In the genomic region with DNA sequence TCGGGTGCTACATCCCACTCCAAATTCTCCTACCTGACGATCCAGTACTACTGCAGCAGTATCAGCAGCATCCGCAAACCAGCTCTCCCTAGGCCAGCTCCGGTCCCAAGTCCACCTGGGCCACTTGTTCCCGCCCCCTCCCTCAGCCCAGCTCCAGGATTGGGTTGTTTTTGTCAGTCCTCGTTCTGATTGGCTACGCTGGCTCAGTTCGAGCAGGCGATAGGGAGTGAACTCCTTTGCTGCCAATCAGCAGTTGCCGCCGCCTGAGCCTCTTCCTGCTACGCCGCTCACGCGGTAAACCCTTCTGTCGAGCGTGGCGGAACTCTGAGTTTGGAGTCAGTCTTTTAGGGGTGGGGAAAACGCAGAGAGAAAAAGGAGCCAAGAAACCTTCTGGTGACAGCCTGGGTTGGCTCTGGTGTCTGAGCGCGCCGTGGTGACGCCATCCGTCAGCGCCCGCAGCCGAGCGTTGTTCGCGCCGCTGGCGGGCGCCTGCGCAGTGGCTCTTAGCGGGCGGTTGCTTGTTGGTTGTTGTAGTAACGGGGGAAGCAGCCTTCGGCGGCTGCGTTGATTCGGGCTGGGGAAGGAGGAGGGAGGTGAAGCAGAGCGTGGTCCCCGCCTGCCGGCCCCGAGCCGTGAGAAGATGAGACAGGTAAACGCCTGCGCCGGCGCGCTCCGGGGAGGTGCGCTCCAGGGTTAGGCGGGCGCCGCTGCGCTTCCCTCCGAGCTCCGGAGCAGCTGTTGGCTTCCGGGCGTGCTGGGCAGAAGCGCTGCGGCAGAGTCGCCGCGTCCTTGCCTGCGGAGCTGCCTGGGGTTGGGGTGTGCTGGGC, we compare ENCODE assay signal across 8 mouse cellular contexts. TPM values are rescaled to one million over a fixed set of nuclear protein-coding genes. Genes with fewer than 3 reads are reported as not detected.
DNase-seq lines count a peak whose midpoint lies in the region; ATAC-seq and TF ChIP-seq lines count a peak whose summit lies in the region.

A gene (minus strand): TSS at position 113 of the 827 bp plus-strand sequence.
A gene (plus strand): TSS at position 222 of the 827 bp plus-strand sequence.

- peaks cover 0 to 4% of the 10 kb centered on the region in 2 experiments; a peak in 2 of 4 replicates for H3K4me1 ChIP-seq in MEL (ENCODE audit: control insufficient read depth in 1 of 2, insufficient read depth in 2 of 2, low read length in 2 of 2)
- H3K4me1 ChIP-seq in cerebellum, adult 2 months (ENCODE audit: control insufficient read depth, insufficient read depth, low read length), result no peaks in the 10 kb centered on the region; the same call in 1 of the 2 replicates
- H3K4me1 ChIP-seq in forebrain, postnatal 0 days (ENCODE audit: insufficient read depth), result peaks cover 3% of the 10 kb centered on the region; the same call in 1 of the 2 replicates
- peaks cover 26% of the 10 kb centered on the region for H3K4me1 ChIP-seq in lung, embryonic 15.5 days

- H3K9ac ChIP-seq in MEL (ENCODE audit: control insufficient read depth, low read depth, low read length, poor library complexity, severe bottlenecking), result peak within 1 kb of the TSS; percentile 87
- H3K9ac ChIP-seq in forebrain, postnatal 0 days, result peak within 1 kb of the TSS; percentile 70
- H3K9ac ChIP-seq in lung, embryonic 15.5 days, result peak within 1 kb of the TSS; percentile 70

- no peak for TF ChIP-seq EP300 in MEL (IDR thresholded peaks at IDR 0.05; ENCODE audit: low read depth in 1 of 2, low read length in 2 of 2)

- H3K4me2 ChIP-seq in forebrain, postnatal 0 days (ENCODE audit: low read depth), result peak within 1 kb of the TSS; percentile 71
- peak within 1 kb of the TSS; percentile 84 for H3K4me2 ChIP-seq in lung, embryonic 15.5 days

- no peak for TF ChIP-seq CTCF in MEL (IDR thresholded peaks at IDR 0.05 in 2 of 3, conservative IDR thresholded peaks at IDR 0.05 in 1 of 3; ENCODE audit: control insufficient read depth in 1 of 3, insufficient read depth in 1 of 3, low read depth in 2 of 3, low read length in 3 of 3, poor library complexity in 1 of 3, severe bottlenecking in 1 of 3)
- TF ChIP-seq CTCF in cerebellum, adult 2 months (IDR thresholded peaks at IDR 0.05; ENCODE audit: borderline replicate concordance, insufficient read depth, low read depth, low read length), result no peak
- 0 out of 2 replicates have a peak, but pooled peaks have one; percentile 1 for TF ChIP-seq CTCF in forebrain, postnatal 0 days (IDR thresholded peaks at IDR 0.05; ENCODE audit: low read depth)

- WGBS in cerebellum, adult 2 months, result under 1% methylated on average over 67 of the region's 67 CpGs
- WGBS in forebrain, postnatal 0 days, result 2% methylated on average over 67 of the region's 67 CpGs
- WGBS in lung, embryonic 15.5 days, result under 1% methylated on average over 63 of the region's 67 CpGs

- no peaks in the 10 kb centered on the region for H3K27me3 ChIP-seq in MEL (ENCODE audit: control insufficient read depth in 1 of 2, insufficient read depth in 2 of 2, low read length in 2 of 2)
- H3K27me3 ChIP-seq in cerebellum, adult 2 months (ENCODE audit: control insufficient read depth, insufficient read depth, low read length), result no peaks in the 10 kb centered on the region
- no peaks in the 10 kb centered on the region for H3K27me3 ChIP-seq in forebrain, postnatal 0 days (ENCODE audit: insufficient read depth, low read length)
- no peaks in the 10 kb centered on the region for H3K27me3 ChIP-seq in lung, embryonic 15.5 days

- peak; percentile 98 for ATAC-seq in forebrain, postnatal 0 days
- ATAC-seq in lung, embryonic 15.5 days (ENCODE audit: borderline replicate concordance, extremely low read depth, low FRiP score, low TSS enrichment), result peak; percentile 98

- peaks cover 0 to 16% of the 10 kb centered on the region in 2 experiments; a peak in 2 of 4 replicates for H3K36me3 ChIP-seq in MEL (ENCODE audit: control insufficient read depth in 1 of 2, insufficient read depth in 2 of 2, low read length in 2 of 2)
- peaks cover 19% of the 10 kb centered on the region for H3K36me3 ChIP-seq in forebrain, postnatal 0 days (ENCODE audit: insufficient read depth)
- peaks cover 24% of the 10 kb centered on the region; the same call in 1 of the 2 replicates for H3K36me3 ChIP-seq in lung, embryonic 15.5 days

- no peaks in the 10 kb centered on the region for H3K9me3 ChIP-seq in MEL (replicated peaks; ENCODE audit: insufficient read depth, low read length)
- H3K9me3 ChIP-seq in forebrain, postnatal 0 days (ENCODE audit: low read length), result no peaks in the 10 kb centered on the region
- H3K9me3 ChIP-seq in lung, embryonic 15.5 days, result no peaks in the 10 kb centered on the region

- peaks cover 12% of the 10 kb centered on the region for H3K79me2 ChIP-seq in MEL (ENCODE audit: control insufficient read depth, insufficient read depth, low read length, poor library complexity)

- peak; percentile 47 to 81; a peak in 3 of 4 replicates for TF ChIP-seq POLR2A in MEL (IDR thresholded peaks at IDR 0.05; ENCODE audit: control insufficient read depth in 1 of 2, insufficient read depth in 1 of 2, low read depth in 1 of 2, low read length in 2 of 2, poor library complexity in 1 of 2)
- peak; percentile 78; the same call in 1 of the 2 replicates for TF ChIP-seq POLR2A in cerebellum, adult 2 months (IDR thresholded peaks at IDR 0.05; ENCODE audit: borderline replicate concordance, insufficient read depth, low read length)

- peak within 1 kb of the TSS; percentile 98 for H3K27ac ChIP-seq in MEL (ENCODE audit: control insufficient read depth, low read depth, low read length)
- peak within 1 kb of the TSS; percentile 62 for H3K27ac ChIP-seq in cerebellum, adult 2 months (ENCODE audit: insufficient read depth, low read length)
- peak within 1 kb of the TSS; percentile 96 for H3K27ac ChIP-seq in forebrain, postnatal 0 days (ENCODE audit: low read depth, low read length)
- peak within 1 kb of the TSS; percentile 99 for H3K27ac ChIP-seq in lung, embryonic 15.5 days

- H3K4me3 ChIP-seq in MEL (ENCODE audit: control insufficient read depth in 1 of 2, insufficient read depth in 1 of 2, low read depth in 2 of 2, low read length in 2 of 2), result peak within 1 kb of the TSS; percentile 63 to 82
- H3K4me3 ChIP-seq in cerebellum, adult 2 months (replicated peaks; ENCODE audit: insufficient read depth, low read depth, low read length), result peak within 1 kb of the TSS; percentile 77
- H3K4me3 ChIP-seq in forebrain, postnatal 0 days (ENCODE audit: low read depth, low read length), result peak within 1 kb of the TSS; percentile 66
- peak within 1 kb of the TSS; percentile 91 for H3K4me3 ChIP-seq in lung, embryonic 15.5 days

- TF ChIP-seq RAD21 in MEL (IDR thresholded peaks at IDR 0.05; ENCODE audit: low read depth, low read length), result no peak

- DNase-seq in MEL (ENCODE audit: low read depth, low spot score), result peak; percentile 98
- peak; percentile 97 to 98 for DNase-seq in cerebellum, adult 2 months
- peak; percentile 99 for DNase-seq in forebrain, postnatal 0 days
- peak; percentile 95 for DNase-seq in heart, postnatal 4 days
- peak; percentile 95 for DNase-seq in layer of hippocampus, adult 8-10 months (ENCODE audit: low spot score in 2 of 2)
- DNase-seq in ovary, adult 18-20 months (ENCODE audit: low spot score), result peak; percentile 92
- DNase-seq in thymus, postnatal 0 days (ENCODE audit: low spot score), result peak; percentile 97

TF ChIP-seq in MEL, 35 proteins besides CTCF, POLR2A, EP300 and RAD21 (continues in another document):
- TF ChIP-seq TBP (IDR thresholded peaks at IDR 0.05; ENCODE audit: low read depth, low read length) (no peak; the same call in none of the 2 replicates), MYC (IDR thresholded peaks at IDR 0.05; ENCODE audit: low read depth, low read length) (no peak; the same call in 1 of the 2 replicates), NELFE (IDR thresholded peaks at IDR 0.05; ENCODE audit: low read depth, low read length) (peak; percentile 47), TCF12 (IDR thresholded peaks at IDR 0.05; ENCODE audit: low read depth, low read length) (peak; percentile 25; the same call in 1 of the 2 replicates), E2F4 (IDR thresholded peaks at IDR 0.05; ENCODE audit: borderline replicate concordance, low read depth, low read length) (peak; percentile 96), SIN3A (IDR thresholded peaks at IDR 0.05; ENCODE audit: low read length) (peak; percentile 78), HCFC1 (IDR thresholded peaks at IDR 0.05; ENCODE audit: low read depth, low read length) (peak; percentile 88), ZMIZ1 (IDR thresholded peaks at IDR 0.05; ENCODE audit: low read depth, low read length) (peak; percentile 50; the same call in 1 of the 2 replicates), GATA1 (IDR thresholded peaks at IDR 0.05; ENCODE audit: low read depth, low read length) (0 out of 2 replicates have a peak, but pooled peaks have one; percentile 10), TAL1 (IDR thresholded peaks at IDR 0.05; ENCODE audit: low read length) (no peak), MXI1 (IDR thresholded peaks at IDR 0.05; ENCODE audit: low read depth, low read length) (peak; percentile 85), NRF1 (IDR thresholded peaks at IDR 0.05; ENCODE audit: insufficient read depth, low read depth, low read length, poor library complexity, severe bottlenecking) (peak; percentile 91)

RNA-seq across cellular contexts. Expression of the first gene that starts in this region (rescaled TPM):
- total RNA-seq in MEL (2012; rRNA removed), result 46.0 and 55.6 TPM in 2 replicates
- 10 to 100 TPM in 1 of 2 experiments, not detected in 1; 76.3 TPM for polyA plus RNA-seq in MEL (2012; ENCODE audit: insufficient read depth in 1 of 2, insufficient read length in 2 of 2, low read depth in 1 of 2, low replicate concordance in 2 of 2, missing spikeins in 1 of 2)
- polyA plus RNA-seq in cerebellum, adult 2 months (2012; rRNA removed), result 100 and 107 TPM in 2 replicates
- total RNA-seq in forebrain, postnatal 0 days (2014; rRNA removed), result 68.1 and 75.4 TPM in 2 replicates
- polyA plus RNA-seq in forebrain, postnatal 0 days (2015; fragmentation: Nextera tagmentation; extraction: Ambion mirVana), result 118 TPM in 2 replicates
- total RNA-seq in heart, postnatal 4 days (2021), result 10 to 100 TPM; 15.2 to 19.0 TPM
- 10 to 100 TPM; 55.2 to 66.9 (median 62.7) TPM for total RNA-seq in layer of hippocampus, adult 8-10 months (2022)
- polyA plus RNA-seq in lung, embryonic 15.5 days (2015; fragmentation: Nextera tagmentation; extraction: Ambion mirVana), result 111 and 114 TPM in 2 replicates
- 83.8 and 92.9 TPM in 2 replicates for polyA plus RNA-seq in thymus, postnatal 0 days (2015; fragmentation: Nextera tagmentation; extraction: Ambion mirVana)

RNA-seq across cellular contexts. Expression of the second gene that starts in this region (rescaled TPM):
- 7.4 and 9.3 TPM in 2 replicates for total RNA-seq in MEL (2012; rRNA removed)
- polyA plus RNA-seq in MEL (2012; ENCODE audit: insufficient read depth in 1 of 2, insufficient read length in 2 of 2, low read depth in 1 of 2, low replicate concordance in 2 of 2, missing spikeins in 1 of 2), result 10 to 100 TPM in 1 of 2 experiments, not detected in 1; 18.5 TPM
- 88.4 and 93.0 TPM in 2 replicates for polyA plus RNA-seq in cerebellum, adult 2 months (2012; rRNA removed)
- total RNA-seq in forebrain, postnatal 0 days (2014; rRNA removed), result 13.2 and 17.5 TPM in 2 replicates
- 8.2 and 11.1 TPM in 2 replicates for polyA plus RNA-seq in forebrain, postnatal 0 days (2015; fragmentation: Nextera tagmentation; extraction: Ambion mirVana)
- 10 to 100 TPM; 16.8 to 17.9 TPM for total RNA-seq in heart, postnatal 4 days (2021)
- 10 to 100 TPM; 43.8 to 55.8 (median 51.1) TPM for total RNA-seq in layer of hippocampus, adult 8-10 months (2022)
- polyA plus RNA-seq in lung, embryonic 15.5 days (2015; fragmentation: Nextera tagmentation; extraction: Ambion mirVana), result 13.6 and 13.9 TPM in 2 replicates
- polyA plus RNA-seq in thymus, postnatal 0 days (2015; fragmentation: Nextera tagmentation; extraction: Ambion mirVana), result 8.7 and 10.6 TPM in 2 replicates

Comparison
In these comparisons a context has a peak if more than half of its experiments do, and no peak if none do; other contexts are left out.
1. Peak in every context shown above with its lines: DNase-seq, ATAC-seq, H3K4me3 ChIP-seq and H3K27ac ChIP-seq.